Mouse (Mus musculus) spleen, postnatal 4 days (tissue): ENCODE results near the gene Rpia.

Source experiments
- DNase-seq, 2 experiments: peaks; one replicate each; pipeline ENCODE4 v3.0.0; 2022; ENCODE audit warnings: low spot score in 2 of 2

Rpia gene

DNA sequence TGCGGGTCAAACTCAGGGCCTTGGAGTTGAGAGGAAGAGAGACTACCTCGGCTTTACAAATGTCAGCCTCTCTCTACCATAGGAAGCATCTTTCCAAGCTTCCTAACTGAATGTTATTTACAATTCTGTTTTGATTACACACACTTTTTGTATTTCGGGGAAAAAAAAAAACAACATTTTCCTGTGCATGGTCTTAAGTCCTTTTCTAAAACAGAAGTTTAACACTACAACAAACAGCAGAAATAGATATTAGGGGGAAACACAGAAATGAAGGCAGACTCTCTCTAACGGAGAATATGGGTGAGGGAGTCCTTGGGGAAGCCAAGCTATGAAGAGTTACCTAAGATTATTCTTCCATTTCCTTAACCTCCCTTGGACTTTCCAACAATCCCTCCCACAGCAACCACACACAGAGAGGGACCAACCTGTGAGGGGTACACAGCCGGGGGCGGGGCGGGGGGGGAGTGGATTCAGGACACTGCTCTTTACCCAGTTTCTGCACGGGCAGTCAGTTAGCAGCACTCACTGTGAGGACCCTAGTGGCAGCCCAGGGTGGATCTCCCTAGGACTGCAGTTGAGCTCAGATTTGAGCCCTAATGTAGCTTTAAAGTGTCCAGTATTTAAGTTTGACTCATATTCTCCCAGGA lies 40.7 kb downstream of the Rpia start:
- no peak for DNase-seq

DNA sequence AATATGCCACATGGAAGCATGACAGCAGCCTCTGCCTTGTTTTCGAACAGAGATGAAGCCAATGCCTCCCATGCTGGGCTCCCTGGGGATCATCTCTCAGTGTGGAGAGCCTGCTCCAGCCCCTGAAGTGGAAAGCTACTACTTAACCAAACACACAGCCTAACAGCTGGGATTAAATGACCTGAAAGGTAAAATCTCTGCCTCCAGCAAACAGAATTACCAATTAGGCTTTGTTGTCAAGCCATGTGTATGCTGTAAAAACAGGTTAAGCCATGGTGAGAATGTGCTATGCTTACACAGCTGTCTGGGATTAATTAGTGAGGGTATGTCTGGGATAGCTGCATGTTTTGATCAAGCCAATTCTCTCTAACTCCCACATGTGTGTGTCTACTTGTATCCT lies 42.3 kb downstream of the Rpia start:
- no peak for DNase-seq

DNA sequence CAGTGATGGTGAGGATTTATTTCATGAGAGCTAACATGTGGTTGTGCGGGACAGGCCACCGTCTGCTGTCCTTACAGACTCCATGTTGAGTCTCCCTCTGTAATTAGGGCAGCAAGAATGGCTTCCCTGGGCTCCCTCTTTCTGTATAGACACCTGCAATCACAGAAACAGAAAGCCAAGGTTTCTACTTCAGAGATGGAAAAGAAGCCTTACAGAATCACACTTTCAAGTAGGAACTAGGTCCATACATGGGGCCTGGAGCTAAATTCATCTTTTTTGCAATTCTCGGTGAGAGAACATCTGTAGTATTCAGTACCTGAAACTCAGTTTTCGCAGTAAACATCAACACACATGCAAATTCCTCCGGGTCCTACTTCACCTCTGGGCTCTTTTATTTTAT lies 44.3 kb downstream of the Rpia start:
- no peak for DNase-seq

DNA sequence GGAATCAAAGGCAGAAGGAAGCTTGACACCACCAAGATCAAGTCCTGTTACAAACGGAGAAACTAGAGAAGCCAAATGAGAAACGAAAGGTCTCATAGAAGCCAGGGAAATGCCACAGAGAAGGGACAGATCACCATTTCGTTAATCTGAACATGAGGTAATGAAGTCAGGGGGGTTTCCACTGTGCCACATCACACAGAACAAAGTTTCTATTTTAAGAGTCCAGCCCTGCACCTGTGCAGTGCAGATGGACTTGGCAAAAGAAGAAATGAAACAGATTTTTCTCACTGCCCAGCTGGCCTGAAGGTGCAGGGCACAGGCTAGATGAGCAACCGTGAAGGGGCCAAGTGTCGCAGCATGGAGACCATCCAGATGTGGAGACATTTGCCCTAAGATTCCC lies 48.1 kb downstream of the Rpia start:
- DNase-seq: no peak

DNA sequence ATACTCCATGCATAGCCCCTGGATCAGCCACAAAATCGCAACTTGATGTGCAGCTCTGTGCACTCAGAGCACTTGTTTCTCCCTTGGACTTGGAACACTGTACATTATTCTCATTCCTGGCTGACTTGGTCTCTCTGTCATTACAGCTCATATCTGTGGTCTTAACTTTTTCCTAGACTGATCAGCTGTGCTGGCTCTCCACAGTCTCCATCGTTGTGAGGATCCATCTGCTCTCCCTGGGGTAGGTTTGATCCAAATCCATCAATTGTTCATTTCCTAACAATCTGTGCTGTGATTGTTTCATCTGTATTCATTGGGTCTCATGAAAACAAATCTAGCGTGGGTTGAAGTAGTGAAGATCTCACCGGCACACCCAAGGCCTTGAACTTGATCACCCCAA lies 49.2 kb downstream of the Rpia start:
- no peak for DNase-seq

DNA sequence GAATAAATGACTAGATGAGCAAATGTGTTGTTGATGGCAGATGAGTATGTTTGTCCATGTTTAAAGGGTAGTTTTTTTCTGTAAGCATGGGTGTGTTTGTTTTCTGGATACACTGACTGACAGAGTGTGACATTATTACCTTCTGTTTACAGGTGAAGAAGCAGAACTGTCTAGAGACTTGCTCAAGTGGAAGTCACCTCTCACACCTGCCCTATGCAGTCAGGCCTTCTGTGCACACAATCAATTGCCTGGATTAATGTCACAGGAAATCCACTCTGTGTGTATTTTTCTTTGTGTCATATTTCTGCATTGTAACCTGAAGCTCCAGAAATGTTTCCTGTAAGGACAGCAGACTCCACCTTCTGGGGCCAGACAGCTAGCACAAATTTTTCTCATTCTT lies 51.5 kb downstream of the Rpia start:
- DNase-seq: no peak

DNA sequence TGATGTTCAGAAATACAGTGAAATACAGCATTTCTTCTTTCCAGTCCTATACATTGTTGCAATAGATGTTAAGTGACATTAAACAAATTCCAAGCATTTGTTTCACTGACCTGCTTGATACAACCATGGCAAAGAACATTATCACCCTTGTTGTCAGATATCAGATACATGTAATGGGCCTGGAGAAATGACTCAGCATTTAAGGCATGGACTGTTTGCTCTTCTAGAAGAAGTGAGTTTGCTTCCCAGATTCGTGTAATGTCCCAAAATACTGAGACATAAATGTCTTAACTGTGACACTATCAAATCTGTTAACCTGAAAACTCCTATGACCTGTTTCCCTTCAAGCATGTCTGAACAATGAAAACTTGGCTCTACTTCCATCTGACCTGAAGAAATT lies 52.6 kb downstream of the Rpia start:
- no peak for DNase-seq

DNA sequence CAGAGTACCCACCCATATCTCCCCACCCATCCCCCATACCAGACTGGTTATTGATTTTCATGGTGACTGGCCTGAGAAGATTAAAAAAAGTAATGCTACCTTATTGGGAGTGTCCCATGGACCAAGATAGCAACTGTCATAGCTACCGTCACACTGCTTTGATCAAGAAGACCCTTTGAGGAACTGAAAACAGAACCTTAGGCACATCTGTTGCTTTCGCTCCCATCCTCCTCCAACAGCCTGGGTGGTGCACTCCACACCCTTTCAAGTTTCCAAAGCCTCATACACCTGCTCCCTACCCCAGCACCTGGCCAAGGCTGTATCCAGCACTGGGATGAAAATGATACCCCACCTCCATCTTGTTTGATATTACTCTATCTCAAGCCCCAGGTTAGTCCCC lies 56.5 kb downstream of the Rpia start:
- DNase-seq: peak in 1 of 2 experiments; percentile 31

DNA sequence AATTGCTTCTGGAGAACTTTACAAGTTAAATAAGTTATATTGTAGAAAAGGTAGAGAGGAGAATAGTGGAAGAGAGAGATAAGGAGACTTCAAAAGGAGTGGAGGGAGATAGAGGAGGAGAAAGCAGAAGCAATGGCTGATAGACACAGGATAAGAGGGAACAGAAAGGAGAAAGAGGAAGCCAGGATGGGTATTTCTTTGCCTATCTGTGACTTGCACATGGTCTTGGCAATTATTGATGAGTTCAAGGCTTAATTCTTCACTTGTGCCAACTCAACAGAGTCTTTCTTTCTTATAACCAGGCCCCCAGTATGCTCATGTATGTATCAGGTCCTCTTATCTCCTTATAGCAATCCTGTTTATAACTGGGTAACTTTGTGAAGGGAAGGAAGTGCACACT lies 61.2 kb downstream of the Rpia start:
- no peak for DNase-seq

DNA sequence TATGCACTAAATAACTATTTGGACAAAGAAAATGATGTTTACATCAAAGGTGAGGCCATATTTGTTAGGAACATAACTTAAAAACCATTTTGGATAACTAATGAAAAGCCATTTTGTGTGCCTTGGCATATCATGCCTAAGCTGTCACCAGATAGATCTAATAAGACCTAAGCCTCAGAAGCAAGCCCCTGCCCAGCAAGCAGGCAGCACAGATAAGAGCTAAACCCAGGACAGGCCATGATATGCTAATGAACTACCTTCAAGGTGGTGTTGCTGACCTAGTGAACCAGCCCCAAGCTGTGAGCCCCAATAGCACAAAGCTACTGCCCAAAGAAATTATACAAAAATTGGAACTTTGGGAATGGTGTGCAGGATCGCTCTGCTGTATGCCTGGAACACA lies 62.9 kb downstream of the Rpia start:
- DNase-seq: peak in 1 of 2 experiments; percentile 30

DNA sequence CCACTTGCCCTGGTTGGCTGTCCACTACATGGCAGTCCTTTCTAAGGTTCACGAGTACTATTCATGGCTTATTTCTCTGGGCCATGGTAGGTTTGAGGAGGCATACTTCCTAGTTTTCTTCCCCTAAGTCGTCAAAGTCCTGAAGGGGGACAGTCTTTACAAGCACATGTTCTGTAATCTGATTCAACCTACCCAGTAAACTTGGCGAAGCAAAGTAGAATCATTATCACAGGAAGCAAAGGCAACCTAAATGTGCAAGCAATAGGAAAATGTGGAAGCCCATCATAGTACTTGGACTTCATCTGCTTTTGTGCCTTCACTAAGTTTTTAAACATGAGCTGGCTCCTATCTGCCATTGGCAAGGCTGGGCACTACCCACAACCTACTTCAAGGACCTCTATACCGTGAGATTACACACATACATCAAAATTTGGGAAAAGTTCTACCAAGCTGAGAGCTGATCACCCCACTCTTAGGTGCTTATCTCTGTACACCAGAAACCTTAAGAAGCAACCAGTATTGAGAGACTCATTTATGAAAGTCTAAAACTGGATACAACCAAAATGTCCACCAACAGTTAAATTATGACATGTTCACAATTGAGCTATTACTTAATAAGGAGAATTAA lies 64.8 kb downstream of the Rpia start:
- no peak for DNase-seq

DNA sequence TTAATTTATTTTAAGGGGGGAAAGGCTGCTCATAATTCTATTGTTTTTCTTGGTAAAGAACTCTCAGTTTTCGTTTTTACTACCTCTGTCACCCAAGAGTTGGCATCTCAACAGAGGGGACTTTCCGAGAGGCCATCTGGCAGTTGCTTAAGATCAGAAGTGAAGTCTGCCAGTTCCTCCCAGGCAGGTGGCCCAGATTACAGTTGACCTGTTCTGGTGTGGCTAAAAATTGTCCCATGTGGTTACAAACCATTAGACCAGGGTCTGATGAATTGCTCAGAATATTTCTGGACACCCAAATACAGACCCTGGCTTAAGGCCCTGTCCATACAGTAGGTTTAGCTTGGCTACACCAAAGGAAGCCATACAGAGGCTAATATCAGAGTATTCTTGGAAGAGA lies 66.4 kb downstream of the Rpia start:
- DNase-seq: no peak

DNA sequence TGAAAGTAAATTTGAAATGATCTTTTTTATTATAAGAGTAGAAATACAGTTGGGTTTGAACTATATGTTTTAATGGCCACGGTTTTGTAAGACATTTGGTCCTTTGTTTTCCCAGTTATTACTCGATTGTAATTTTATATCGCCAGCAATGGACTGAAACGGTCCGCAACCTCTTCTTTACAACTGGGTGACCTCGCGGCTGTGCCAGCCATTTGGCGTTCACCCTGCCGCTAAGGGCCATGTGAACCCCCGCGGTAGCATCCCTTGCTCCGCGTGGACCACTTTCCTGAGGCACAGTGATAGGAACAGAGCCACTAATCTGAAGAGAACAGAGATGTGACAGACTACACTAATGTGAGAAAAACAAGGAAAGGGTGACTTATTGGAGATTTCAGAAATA lies 67.3 kb downstream of the Rpia start:
- no peak for DNase-seq

DNA sequence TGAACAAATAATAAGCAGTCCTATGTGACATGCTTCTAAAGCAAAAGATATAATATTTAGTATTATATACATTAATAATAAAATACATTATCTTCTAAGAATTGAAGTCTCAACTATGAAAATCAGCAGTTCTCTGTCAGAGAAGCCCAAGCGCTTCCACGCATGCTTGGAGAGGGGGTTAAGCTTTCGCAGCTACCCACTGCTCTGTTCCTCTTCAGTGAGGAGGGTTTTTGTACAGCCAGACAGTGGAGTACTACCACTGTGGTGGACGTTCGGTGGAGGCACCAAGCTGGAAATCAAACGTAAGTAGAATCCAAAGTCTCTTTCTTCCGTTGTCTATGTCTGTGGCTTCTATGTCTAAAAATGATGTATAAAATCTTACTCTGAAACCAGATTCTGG lies 69.7 kb downstream of the Rpia start:
- no peak for DNase-seq

DNA sequence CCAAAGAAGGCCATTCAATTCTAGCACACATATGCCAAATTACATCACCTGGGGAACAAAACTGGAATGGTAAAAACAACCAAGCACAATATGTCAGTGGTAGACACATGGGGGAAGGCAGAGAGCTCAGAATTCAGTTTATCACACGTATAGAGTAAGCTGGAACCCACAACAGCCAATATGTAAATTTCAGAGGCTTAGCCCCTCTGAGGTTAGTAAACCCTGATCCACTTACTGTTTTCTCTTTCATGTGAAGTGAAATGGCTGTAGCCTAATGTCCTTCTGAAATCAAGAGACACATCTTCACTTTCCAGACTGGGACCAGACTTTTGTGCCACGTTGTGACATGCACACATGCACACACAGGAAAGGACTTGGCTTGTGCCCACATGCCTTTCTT lies 73.3 kb downstream of the Rpia start:
- no peak for DNase-seq

DNA sequence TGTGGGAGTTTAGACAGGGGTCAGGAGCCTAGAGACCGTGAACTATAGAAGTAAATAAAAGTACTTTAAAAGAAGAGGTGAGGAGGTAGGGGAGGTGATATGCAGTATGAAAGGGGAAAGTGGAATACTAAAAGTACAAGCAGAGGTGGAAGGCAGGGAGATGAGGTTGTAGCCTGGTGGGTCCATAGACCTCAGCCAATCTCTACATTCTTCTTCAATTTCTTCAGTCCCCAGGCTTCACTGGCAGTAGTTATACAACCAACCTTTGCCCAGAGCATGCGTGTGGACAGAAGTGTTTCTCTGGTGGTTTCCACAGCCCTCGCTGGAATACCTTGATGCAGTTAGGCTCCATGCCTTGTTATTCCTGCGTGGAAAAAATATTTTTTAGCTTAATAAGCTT lies 73.9 kb downstream of the Rpia start:
- no peak for DNase-seq

DNA sequence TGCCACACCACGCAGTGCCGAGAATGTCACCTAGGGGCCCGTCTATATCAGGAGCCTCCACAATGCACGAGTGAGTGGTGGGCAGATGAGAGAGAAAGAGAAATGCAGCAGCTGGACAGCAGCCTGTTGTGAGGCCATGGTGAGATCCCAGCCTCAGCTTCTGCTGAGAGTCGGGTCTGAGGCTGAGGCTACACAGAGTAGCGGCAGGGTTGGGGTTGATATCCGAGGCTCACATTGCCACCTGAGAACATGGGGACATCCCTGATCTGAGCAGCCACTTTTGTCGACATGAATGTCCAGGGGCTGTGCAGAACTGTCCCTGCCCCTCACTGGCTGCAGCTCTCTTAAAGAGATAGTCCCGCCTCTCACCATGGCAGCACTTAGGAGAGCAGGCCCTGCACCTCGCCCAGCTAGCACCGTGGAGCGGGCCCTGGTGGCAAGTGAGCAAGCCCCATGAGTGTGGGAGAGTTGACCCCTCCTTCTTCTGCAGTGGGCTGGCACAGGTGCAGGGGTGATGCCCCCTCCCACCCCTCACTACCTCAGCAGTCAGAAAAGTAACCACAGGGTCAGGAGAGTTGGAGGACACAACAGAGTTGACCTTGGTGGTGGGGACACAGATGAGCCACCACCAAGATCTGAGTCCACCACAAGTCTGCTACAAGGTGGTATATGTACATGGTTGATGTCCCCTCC lies 75.2 kb downstream of the Rpia start:
- DNase-seq: no peak
